Mouse (Mus musculus) midbrain, postnatal 0 days (tissue): ENCODE data around the gene Dnajb9. TPM values are rescaled to one million over a fixed set of nuclear protein-coding genes. Genes with fewer than 3 reads are reported as not detected.

Experiments
- ATAC-seq: fragments of 200-750 bp; cut with Nextera tagmentation; 2 replicates; pipeline ENCODE4 v1.8.0; 2017; ENCODE audit warnings: moderate number of reproducible peaks, mild to moderate bottlenecking, moderate TSS enrichment, moderate library complexity; ENCODE audit not compliant: low FRiP score
- DNase-seq: peaks from one replicate; pipeline ENCODE4 v3.0.0-alpha.2; 2015; ENCODE audit warnings: low spot score
- H3K27ac ChIP-seq: fragments of 300-500 bp; sonication (generic); 2 replicates; pipeline ENCODE4 v1.5.1; 2014; ENCODE audit warnings: low read depth, mild to moderate bottlenecking, low read length, mixed read lengths
- H3K27me3 ChIP-seq: fragments of 300-500 bp; sonication (generic); 2 replicates; pipeline ENCODE4 v1.6.1; 2014; ENCODE audit warnings: low read length, control low read depth, mixed read lengths; ENCODE audit not compliant: insufficient read depth
- H3K36me3 ChIP-seq: fragments of 300-500 bp; sonication (generic); 2 replicates; pipeline ENCODE4 v1.6.1; 2014; ENCODE audit warnings: low read length, control low read depth, mixed read lengths; ENCODE audit not compliant: insufficient read depth
- H3K4me1 ChIP-seq: fragments of 300-500 bp; sonication (generic); 2 replicates; pipeline ENCODE4 v1.6.1; 2014; ENCODE audit warnings: mild to moderate bottlenecking, control low read depth, antibody characterized with exemption, low read length, mixed read lengths; ENCODE audit not compliant: insufficient read depth
- H3K4me2 ChIP-seq: fragments of 300-500 bp; sonication (generic); 2 replicates; pipeline ENCODE4 v1.6.1; 2014; ENCODE audit warnings: low read depth, mild to moderate bottlenecking, low read length, mixed read lengths; ENCODE audit not compliant: poor library complexity, severe bottlenecking
- H3K4me3 ChIP-seq: fragments of 300-500 bp; sonication (generic); 2 replicates; pipeline ENCODE4 v1.5.1; 2014; ENCODE audit warnings: low read depth, mild to moderate bottlenecking, low read length, moderate library complexity
- H3K9ac ChIP-seq: fragments of 300-500 bp; sonication (generic); replicated peaks from 2 replicates; pipeline ENCODE4 v1.6.1; 2014; ENCODE audit warnings: mild to moderate bottlenecking, low read length, moderate library complexity, mixed read lengths; ENCODE audit not compliant: poor library complexity, severe bottlenecking
- H3K9me3 ChIP-seq: fragments of 300-500 bp; sonication (generic); 2 replicates; pipeline ENCODE4 v1.6.1; 2016; ENCODE audit warnings: low read length, control low read depth
- CTCF ChIP-seq: IDR thresholded peaks from 2 replicates; pipeline ENCODE4 v1.5.1; 2016; ENCODE audit warnings: antibody characterized with exemption, mild to moderate bottlenecking
- WGBS: fragments of 180-500 bp; shearing (Covaris S2); extraction: QIAGEN DNeasy Blood & Tissue Kit; methylation state at CpG from one replicate; pipeline ENCODE4 v1.1.7; 2014; 5-methylcytosine and 5-hydroxymethylcytosine counted together
- polyA plus RNA-seq: library from polyadenylated mRNA; unstranded; fragments of >200 nt; fragmentation: Nextera tagmentation; extraction: Ambion mirVana; gene quantifications from 2 replicates; pipeline ENCODE4 v1.2.1, GENCODE M21; 2015
- total RNA-seq: library from RNA; depleted of rRNA; stranded (reverse); fragments of >200 nt; gene quantifications from 2 replicates; pipeline ENCODE4 v1.2.3, GENCODE M21; 2014

Gene Dnajb9
- total and polyA plus RNA-seq, 2 experiments from 2014 or later = 19.3 to 34.5 TPM

DNA sequence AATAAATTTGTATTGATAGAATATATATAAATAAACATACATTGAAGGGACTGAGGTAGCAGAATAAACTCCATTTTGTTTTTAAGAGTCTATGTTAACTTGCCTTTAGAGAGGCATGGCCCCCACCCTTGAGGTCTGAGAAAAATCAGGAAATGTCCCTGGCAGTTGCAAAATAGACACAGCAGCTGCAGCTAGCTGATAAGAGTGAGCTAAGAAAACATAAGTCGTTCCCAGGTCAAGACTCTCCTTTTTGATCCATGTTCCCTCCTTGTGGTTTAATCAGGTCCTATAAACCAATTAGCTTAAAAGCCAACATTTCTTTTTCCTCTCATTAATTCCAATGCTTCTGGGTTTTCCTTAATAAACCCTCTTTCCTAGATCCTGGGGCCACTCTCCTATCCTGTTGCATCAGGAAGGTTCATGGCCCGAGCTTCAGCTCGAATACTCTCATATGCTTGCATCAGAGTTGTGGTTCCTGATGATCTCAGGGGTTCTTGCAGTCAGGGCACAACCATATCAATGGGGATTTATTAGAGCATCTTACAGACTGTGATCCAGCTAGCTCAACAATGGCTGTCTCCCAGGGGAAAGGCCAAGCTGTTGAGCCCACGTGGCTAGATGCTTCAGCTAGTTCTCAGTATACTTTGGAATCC lies 12.1 kb downstream of the Dnajb9 start:
- no peak overlapping the region for H3K9ac ChIP-seq
- no peak overlapping the region for H3K4me3 ChIP-seq
- no peak for TF ChIP-seq CTCF
- H3K9me3 ChIP-seq = no peaks in the 10 kb centered on the region
- ATAC-seq (no peak), DNase-seq (no peak)
- H3K4me1 ChIP-seq = no peaks in the 10 kb centered on the region
- H3K36me3 ChIP-seq = no peaks in the 10 kb centered on the region
- whole genome bisulfite sequencing = 70% methylated on average over 4 of the region's 4 CpGs
- H3K27ac ChIP-seq = no peak overlapping the region
- no peak overlapping the region for H3K4me2 ChIP-seq
- H3K27me3 ChIP-seq = no peaks in the 10 kb centered on the region

GRCm38 (mm10) chr12:44181081-44181982 lies 28.8 kb downstream of the Dnajb9 start:
- ATAC-seq (peak; percentile 83), DNase-seq (peak; percentile 91)
- H3K27me3 ChIP-seq = no peaks in the 10 kb centered on the region
- peak; percentile 93 for TF ChIP-seq CTCF
- H3K4me1 ChIP-seq = peaks cover 1% of the 10 kb centered on the region
- no peaks in the 10 kb centered on the region for H3K36me3 ChIP-seq
- H3K4me2 ChIP-seq = peak overlapping the region; percentile 27
- WGBS = 39% methylated on average over 9 of the region's 9 CpGs
- H3K9me3 ChIP-seq = no peaks in the 10 kb centered on the region
- no peak overlapping the region for H3K4me3 ChIP-seq
- no peak overlapping the region for H3K27ac ChIP-seq
- no peak overlapping the region for H3K9ac ChIP-seq

DNA sequence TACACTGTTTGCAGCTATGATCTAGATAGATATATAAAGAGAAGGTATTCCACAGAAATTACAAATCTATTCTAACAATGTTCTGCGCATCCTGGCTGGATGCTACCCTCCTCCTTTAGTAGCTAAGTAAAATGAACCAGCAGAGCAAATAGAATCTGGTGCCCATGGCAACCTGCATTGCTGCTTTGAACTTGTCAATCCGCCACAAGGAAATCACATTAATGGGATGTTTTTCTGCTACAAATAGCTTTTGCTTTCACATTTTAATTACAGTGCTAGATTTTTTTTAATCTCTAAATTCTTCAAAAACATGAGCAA lies 33.1 kb downstream of the Dnajb9 start:
- Histone ChIP-seq H3K27ac (0 out of 2 replicates have a peak overlapping the region, but pooled peaks have one; percentile 6), H3K4me3 (no peak overlapping the region), H3K4me1 (peaks cover 3% of the 10 kb centered on the region), H3K36me3 (no peaks in the 10 kb centered on the region), H3K27me3 (no peaks in the 10 kb centered on the region), H3K9ac (no peak overlapping the region; the same call in 1 of the 2 replicates), H3K4me2 (no peak overlapping the region), H3K9me3 (no peaks in the 10 kb centered on the region)
- WGBS = 16% methylated on average over 2 of the region's 2 CpGs
- DNase-seq (peak; percentile 35), ATAC-seq (no peak)
- TF ChIP-seq CTCF = no peak

DNA sequence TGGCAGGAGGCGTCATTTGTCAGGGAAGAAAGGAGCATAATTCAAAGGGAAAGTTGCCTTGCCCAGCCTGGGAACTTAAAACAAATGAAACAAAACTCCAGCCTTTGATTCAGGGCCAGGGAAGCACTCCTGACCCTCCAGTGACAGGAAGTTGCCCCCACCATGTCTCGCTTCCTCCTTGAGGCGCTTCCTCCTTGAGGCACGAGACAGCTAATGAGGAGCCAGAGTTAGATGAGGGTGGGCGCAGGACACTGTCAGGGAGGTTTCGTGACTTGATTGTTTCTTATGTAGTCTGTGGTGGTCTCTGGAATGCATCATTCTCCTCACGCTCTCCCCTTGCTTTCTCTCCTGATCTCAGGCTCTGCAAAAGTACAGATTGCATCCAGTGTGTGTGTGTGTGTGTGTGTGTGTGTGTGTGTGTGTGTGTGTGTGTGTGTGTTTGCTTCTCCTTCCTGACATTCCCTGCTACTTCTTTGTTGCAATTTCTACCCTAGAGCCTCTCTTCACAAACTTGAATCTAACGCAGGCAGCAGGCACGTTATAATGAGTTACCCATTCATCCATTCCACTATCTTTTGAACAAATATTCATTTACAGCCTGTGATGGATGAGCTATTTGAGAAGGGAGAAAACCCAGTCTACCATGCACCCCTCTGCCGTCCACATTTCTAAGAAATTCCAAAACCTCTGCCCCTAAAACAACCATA lies 33.6 kb downstream of the Dnajb9 start:
- H3K9ac ChIP-seq = no peak overlapping the region; the same call in 1 of the 2 replicates
- no peak for TF ChIP-seq CTCF
- no peaks in the 10 kb centered on the region for H3K27me3 ChIP-seq
- DNase-seq = no peak
- H3K4me2 ChIP-seq = peak overlapping the region; percentile 9; the same call in 1 of the 2 replicates
- no peak; the same call in 1 of the 2 replicates for ATAC-seq
- H3K4me1 ChIP-seq = peaks cover 3% of the 10 kb centered on the region
- peak overlapping the region; percentile 6; the same call in 1 of the 2 replicates for H3K27ac ChIP-seq
- H3K9me3 ChIP-seq = no peaks in the 10 kb centered on the region
- WGBS = 35% methylated on average over 10 of the region's 10 CpGs
- H3K4me3 ChIP-seq = no peak overlapping the region
- no peaks in the 10 kb centered on the region for H3K36me3 ChIP-seq

- Histone ChIP-seq H3K4me3 (no peak overlapping the region), H3K36me3 (no peaks in the 10 kb centered on the region), H3K9ac (no peak overlapping the region), H3K27ac (no peak overlapping the region), H3K4me1 (no peaks in the 10 kb centered on the region), H3K27me3 (no peaks in the 10 kb centered on the region), H3K9me3 (no peaks in the 10 kb centered on the region), H3K4me2 (no peak overlapping the region)
- no peak for ATAC-seq
- DNase-seq = peak; percentile 92
- peak; percentile 87 for TF ChIP-seq CTCF
These were observed 43.2 kb downstream of the Dnajb9 start for GRCm38 (mm10) chr12:44166949-44167348.
